Mouse (Mus musculus): Measurements from ENCODE around the gene Asphd2. TPM values are rescaled to one million over a fixed set of nuclear protein-coding genes. Genes with fewer than 3 reads are reported as not detected.

The Asphd2 gene
- polyA plus RNA-seq, 1 experiment = 1.5 TPM

DNA sequence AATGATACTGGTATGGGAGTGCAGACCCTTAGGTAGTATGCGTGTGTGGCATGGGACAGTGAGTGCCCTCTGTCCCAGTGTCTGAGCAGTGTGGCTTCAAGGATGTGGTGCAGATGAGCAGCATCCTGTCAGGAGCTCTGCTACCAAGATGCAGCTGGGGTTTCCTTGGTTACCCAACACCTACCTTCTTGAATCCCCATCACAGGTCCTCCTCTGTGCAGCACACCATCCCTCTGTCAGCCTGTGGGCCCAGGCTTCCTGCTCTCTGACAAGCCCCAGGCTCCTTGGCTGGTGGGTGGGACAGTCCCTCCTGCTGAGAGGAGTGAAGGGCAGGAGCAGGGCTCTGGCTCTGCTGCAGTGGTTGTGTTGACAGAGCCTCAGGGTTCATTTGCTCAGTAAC, 17.3 kb downstream of the Asphd2 start:
- Histone ChIP-seq H3K4me1 (ENCODE audit: control insufficient read depth, insufficient read depth, insufficient read length, low read length) (peaks cover 5% of the 10 kb centered on the region; the same call in 1 of the 2 replicates), H3K4me3 (ENCODE audit: insufficient read depth, low read depth, low read length) (no peak overlapping the region)

DNA sequence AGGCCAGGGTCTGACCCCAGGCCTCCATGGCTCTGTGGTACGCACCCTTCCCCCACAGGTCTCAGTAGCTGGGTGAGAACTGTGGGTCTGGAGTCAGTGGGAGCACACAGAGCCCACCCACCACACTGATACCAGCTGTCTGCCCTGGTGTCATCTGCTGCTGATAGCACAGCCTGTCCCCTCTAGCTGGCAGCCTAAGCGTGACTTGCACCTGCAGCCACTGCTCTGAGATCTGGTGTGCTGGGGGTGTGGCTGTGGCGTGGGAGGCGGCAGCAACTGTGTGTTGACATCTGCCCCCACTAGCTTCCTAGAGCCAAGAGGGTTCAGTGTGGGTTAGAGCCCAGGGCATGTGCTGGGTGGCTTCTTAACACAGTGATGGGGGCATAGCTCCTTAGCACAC, 18.6 kb downstream of the Asphd2 start:
- no peak overlapping the region for H3K27ac ChIP-seq (replicated peaks; ENCODE audit: low read depth, low read length)
- no peak overlapping the region for H3K4me3 ChIP-seq (ENCODE audit: insufficient read depth, low read depth, low read length)
- H3K4me1 ChIP-seq (ENCODE audit: control insufficient read depth, insufficient read depth, insufficient read length, low read length) = peaks cover 4% of the 10 kb centered on the region; the same call in 1 of the 2 replicates

More for the DNA sequence above, 17.3 kb downstream of the Asphd2 start:
- H3K27ac ChIP-seq (replicated peaks; ENCODE audit: low read depth, low read length) = no peak overlapping the region

DNA sequence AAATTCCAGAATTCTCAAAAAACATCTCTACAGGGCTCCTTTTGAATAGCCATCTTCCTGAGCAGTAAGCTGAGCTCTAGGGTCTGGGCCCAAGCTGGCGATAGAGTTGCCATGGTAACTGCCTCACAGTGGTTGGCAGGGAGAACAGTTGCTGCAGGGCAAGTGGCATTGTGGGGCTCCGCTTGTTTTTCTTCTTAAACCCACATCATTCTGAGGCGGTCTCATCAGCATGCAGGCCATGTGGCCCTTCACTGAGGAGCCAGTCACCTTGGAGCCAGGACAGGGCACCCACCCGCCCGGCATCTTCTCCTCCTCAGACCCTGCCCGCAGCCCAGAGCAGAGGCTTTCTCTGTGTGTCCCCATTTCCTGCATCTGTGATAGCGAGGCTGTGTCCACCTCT, 22.7 kb downstream of the Asphd2 start:
- Histone ChIP-seq H3K4me3 (ENCODE audit: insufficient read depth, low read depth, low read length) (no peak overlapping the region), H3K4me1 (ENCODE audit: control insufficient read depth, insufficient read depth, insufficient read length, low read length) (no peaks in the 10 kb centered on the region)

DNA sequence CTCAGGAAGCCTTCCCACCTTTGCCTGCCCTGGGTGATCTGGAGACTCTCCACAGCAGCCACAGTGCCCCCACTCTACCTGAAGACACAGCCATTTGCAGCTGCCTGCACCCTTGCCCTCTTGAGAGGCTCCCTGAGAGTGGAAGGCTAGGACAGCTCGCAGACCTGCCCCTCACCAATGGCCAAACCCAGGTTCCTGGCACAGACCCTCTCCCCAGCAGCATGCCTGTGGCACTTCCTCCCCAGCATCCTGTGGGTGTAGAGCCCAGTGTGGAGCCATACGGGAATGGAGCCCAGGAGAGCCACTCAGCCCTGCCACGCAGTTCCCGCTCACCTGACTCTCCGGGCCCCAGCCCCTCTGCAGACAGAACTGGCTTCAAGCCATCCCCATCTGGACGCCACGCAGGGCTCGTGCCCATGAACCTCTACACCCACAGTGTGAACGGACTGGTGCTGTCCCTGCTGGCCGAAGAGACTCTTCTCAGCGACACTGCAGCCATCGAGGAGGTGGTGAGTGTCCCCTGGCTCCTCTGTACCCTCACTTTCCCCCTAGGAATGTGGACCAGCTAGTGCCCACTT, 24.3 kb downstream of the Asphd2 start:
- Histone ChIP-seq H3K4me3 (ENCODE audit: insufficient read depth, low read depth, low read length) (no peak overlapping the region), H3K4me1 (ENCODE audit: control insufficient read depth, insufficient read depth, insufficient read length, low read length) (no peaks in the 10 kb centered on the region), H3K27ac (replicated peaks; ENCODE audit: low read depth, low read length) (no peak overlapping the region)

More for the DNA sequence above, 22.7 kb downstream of the Asphd2 start:
- no peak overlapping the region for H3K27ac ChIP-seq (replicated peaks; ENCODE audit: low read depth, low read length)

DNA sequence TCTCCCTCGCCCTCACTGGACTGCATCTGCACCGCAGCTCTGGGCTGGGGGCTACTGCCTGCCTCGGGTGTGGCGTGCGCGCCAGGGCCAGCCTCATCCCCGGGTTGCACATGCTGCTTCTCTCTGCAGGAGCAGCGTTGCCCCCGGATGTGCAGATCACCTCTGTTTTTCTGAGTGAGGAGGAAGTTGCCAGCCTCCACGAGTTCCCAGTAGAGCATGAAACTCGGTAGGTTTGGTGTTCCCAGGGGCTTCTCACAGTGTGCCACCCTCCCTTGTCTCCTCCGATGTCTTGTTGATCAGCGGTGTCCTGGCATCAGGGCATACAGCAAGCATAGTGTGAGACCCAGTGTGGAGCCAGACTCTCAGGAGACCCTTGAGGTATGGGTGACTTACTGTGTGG, 25.3 kb downstream of the Asphd2 start:
- no peaks in the 10 kb centered on the region for H3K4me1 ChIP-seq (ENCODE audit: control insufficient read depth, insufficient read depth, insufficient read length, low read length)
- H3K27ac ChIP-seq (replicated peaks; ENCODE audit: low read depth, low read length) = no peak overlapping the region
- no peak overlapping the region for H3K4me3 ChIP-seq (ENCODE audit: insufficient read depth, low read depth, low read length)

DNA sequence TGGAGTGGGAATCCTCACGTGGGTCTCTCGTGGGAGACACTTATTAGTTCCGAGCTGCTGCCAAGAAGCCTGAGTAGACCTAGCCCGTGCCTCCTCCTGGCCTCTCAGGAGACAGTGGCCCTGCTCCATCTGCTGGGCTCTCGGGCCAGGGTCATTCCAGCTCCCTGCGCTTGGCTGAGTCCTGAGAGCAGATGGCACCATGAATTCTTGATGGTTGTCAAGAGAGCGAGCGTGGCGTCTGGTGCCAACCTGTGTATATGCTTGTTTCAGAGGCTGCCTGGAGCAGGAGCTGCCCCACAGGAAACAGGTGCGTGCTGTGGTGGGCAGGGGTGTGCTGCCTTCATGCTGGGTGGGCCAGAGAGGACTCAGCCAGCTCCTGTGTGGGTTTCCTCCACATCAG, 26.0 kb downstream of the Asphd2 start:
- Histone ChIP-seq H3K27ac (replicated peaks; ENCODE audit: low read depth, low read length) (no peak overlapping the region), H3K4me1 (ENCODE audit: control insufficient read depth, insufficient read depth, insufficient read length, low read length) (no peaks in the 10 kb centered on the region), H3K4me3 (ENCODE audit: insufficient read depth, low read depth, low read length) (no peak overlapping the region)

DNA sequence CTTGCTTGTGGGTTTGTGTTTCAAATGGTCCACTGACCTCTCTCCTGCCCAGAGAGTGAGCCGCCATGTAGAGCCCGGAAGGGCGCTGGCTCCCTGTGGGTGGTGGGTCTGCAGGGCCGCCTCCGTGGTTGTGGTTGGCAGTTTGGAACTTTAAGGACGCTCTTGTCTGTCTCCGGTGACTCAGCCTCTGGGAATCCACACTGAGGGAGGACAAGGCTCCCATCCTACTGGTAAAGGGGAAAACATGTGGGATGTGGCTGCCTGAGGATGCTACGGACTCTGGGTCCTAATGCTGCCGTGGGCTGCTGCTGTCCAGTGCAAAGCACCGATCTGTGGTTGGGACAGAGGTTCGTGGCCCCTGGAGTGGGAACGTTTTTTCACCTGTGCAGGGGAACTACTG, 26.7 kb downstream of the Asphd2 start:
- Histone ChIP-seq H3K27ac (replicated peaks; ENCODE audit: low read depth, low read length) (no peak overlapping the region), H3K4me1 (ENCODE audit: control insufficient read depth, insufficient read depth, insufficient read length, low read length) (no peaks in the 10 kb centered on the region), H3K4me3 (ENCODE audit: insufficient read depth, low read depth, low read length) (no peak overlapping the region)

DNA sequence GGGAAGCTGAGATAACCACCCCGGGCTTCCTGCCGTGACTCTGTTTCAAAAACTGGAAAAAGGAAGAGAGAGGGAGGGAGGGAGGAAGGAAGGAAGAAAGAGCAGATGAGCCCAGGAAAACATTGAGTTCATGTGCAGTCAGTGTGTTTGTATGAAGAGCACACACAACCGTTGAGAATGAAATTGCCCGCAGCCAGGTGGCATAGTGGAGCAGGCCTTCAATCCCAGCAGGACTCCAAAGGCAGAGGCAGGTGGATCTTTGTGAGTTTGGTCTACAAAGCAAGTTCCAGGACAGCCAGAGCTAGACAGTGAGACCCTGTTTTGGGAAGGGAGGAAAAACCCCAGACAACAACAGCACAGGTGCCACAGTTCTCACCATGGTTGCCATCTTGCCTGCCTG, 27.3 kb downstream of the Asphd2 start:
- Histone ChIP-seq H3K4me3 (ENCODE audit: insufficient read depth, low read depth, low read length) (no peak overlapping the region), H3K4me1 (ENCODE audit: control insufficient read depth, insufficient read depth, insufficient read length, low read length) (no peaks in the 10 kb centered on the region), H3K27ac (replicated peaks; ENCODE audit: low read depth, low read length) (no peak overlapping the region)

DNA sequence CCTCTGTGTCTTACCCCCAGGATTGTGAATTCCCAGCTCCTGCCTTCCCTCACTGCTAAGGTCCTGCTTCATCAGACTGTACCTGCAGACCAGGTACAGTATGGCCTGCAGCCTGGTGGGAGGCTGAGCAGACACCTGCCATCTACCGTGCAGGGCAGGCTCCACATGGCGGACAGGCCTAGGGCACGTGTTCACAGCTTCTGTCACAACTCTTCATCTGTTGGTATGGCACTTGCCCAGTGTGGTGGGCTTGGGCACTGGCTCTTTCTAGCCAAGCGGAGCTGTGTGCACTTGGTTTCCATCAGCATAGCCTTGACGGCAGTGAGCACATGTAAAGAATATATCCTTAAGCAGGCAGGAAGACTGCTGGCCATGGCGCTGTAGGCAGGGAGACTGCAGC, 27.8 kb downstream of the Asphd2 start:
- Histone ChIP-seq H3K4me1 (ENCODE audit: control insufficient read depth, insufficient read depth, insufficient read length, low read length) (no peaks in the 10 kb centered on the region), H3K4me3 (ENCODE audit: insufficient read depth, low read depth, low read length) (no peak overlapping the region), H3K27ac (replicated peaks; ENCODE audit: low read depth, low read length) (no peak overlapping the region)

DNA sequence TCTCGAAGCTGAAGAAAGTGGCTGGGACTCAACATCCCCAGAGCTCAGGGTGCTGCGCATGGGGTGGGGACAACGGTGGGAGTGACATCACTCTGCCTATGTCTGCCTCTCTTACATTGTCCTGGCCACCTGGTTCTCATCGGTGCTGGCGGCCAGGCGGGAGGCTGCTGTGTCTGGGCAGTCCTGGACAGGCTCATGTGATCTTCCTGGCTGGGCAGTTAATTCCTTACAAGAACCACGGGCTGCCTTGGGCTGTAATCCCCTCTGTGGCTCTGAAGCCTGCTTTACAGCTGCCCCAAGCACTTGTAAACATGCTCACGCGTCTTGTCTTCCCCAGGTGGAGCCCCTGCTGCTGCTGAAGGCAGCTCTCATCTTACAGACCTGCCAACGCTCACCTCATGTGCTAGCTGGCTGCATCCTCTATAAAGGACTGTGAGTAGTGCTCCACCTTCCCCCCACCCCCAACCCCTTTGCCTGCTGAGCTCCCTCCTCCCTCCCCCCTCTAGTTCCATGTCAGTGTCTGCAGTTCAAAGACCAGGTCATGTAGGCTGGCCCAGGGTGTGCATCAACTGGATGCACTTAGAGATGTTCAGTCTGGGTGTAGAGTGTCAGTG, 30.4 kb downstream of the Asphd2 start:
- no peak overlapping the region for H3K27ac ChIP-seq (replicated peaks; ENCODE audit: low read depth, low read length)
- H3K4me3 ChIP-seq (ENCODE audit: insufficient read depth, low read depth, low read length) = no peak overlapping the region
- H3K4me1 ChIP-seq (ENCODE audit: control insufficient read depth, insufficient read depth, insufficient read length, low read length) = no peaks in the 10 kb centered on the region

DNA sequence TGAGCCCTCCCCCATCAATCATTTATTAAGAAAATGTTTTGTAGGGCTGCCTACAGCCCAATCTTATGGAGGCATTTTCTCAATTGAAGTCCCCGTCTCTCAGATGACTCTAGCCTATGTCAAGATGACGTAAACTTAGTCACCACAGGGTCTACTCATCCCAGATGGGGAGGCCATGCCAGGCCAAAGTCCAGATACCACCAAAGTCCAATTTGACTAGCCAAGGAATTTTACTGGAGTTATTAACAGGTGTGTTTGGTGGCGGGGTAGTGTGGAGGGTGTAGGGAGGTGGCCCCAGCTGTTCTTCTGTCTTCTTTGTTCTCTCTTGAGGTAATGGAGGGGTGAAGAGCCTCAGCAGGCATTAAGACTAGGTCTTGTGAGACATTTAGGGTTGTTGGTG, 34.6 kb downstream of the Asphd2 start:
- Histone ChIP-seq H3K27ac (replicated peaks; ENCODE audit: low read depth, low read length) (no peak overlapping the region), H3K4me1 (ENCODE audit: control insufficient read depth, insufficient read depth, insufficient read length, low read length) (no peaks in the 10 kb centered on the region; the same call in 1 of the 2 replicates), H3K4me3 (ENCODE audit: insufficient read depth, low read depth, low read length) (no peak overlapping the region)

DNA sequence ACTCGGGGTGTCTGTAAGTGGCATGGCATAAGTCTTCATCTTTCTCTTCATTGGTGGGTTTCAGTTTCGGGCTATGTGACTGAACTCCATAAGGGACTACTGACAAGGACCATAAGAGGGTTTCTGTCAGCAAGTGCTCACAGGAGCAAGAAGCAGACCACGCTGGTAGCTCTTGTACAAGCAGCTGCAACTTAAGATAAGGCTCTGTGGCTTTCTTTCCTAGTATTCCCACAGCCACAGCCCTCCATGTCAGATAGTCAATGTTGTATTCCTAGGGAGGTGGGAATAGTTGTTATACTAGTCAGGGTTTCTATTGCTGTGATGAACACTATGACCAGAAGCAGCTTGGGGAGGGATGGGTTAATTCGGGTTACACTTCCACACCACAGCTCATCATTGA, 35.1 kb downstream of the Asphd2 start:
- Histone ChIP-seq H3K27ac (replicated peaks; ENCODE audit: low read depth, low read length) (no peak overlapping the region), H3K4me1 (ENCODE audit: control insufficient read depth, insufficient read depth, insufficient read length, low read length) (no peaks in the 10 kb centered on the region; the same call in 1 of the 2 replicates)

DNA sequence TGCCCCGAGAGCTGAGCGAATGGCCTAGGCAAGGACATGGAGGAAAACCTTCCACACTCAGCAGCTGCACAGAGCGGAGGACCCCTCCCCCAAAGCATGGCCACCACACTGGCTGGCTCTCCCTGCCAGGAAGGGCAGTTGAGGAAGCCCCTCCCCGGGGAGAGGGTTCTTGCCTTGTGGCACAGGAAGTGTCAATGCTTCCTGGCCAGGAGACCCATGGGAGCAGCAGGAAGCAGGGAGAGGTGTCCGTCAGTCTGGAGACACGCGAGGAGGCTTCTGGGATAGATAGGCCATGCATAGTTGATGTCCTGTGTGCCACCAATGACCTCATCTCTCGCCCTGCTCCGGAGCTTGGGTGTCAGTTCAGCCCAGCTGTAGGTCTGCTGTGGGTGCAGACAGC, 38.3 kb downstream of the Asphd2 start:
- H3K4me1 ChIP-seq (ENCODE audit: control insufficient read depth, insufficient read depth, insufficient read length, low read length) = no peaks in the 10 kb centered on the region; the same call in 1 of the 2 replicates
- no peak overlapping the region for H3K4me3 ChIP-seq (ENCODE audit: insufficient read depth, low read depth, low read length)

More for the DNA sequence above, 35.1 kb downstream of the Asphd2 start:
- H3K4me3 ChIP-seq (ENCODE audit: insufficient read depth, low read depth, low read length) = no peak overlapping the region

DNA sequence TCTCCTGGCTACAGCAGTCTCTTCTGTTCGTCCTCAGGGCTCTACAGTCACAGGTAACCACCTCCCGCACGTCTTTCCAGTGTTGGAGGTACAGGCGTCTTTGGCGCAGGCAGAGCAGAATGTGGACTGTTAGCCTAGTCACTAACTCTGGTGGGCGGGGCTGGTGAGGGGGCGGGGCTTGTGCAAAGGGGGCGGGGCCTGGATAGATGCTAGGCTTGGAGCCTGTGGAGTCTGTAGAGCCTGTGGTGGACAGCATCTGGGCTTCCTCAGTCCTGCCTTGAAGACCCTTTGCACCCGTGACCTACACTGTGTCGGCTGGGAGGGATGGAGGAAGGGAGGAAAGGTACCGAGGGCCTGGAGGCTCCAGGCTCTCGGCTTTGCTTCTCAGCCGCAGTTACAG, 38.8 kb downstream of the Asphd2 start, which contains the start of gene Gm6583:
TSS of gene Gm6583 (minus strand) at position 124 of the 400 bp plus-strand sequence.
- Histone ChIP-seq H3K4me3 (ENCODE audit: insufficient read depth, low read depth, low read length) (no peak within 1 kb of the TSS), H3K4me1 (ENCODE audit: control insufficient read depth, insufficient read depth, insufficient read length, low read length) (no peaks in the 10 kb centered on the region; the same call in 1 of the 2 replicates), H3K27ac (replicated peaks; ENCODE audit: low read depth, low read length) (no peak within 1 kb of the TSS)

More for the DNA sequence above, 38.3 kb downstream of the Asphd2 start:
- H3K27ac ChIP-seq (replicated peaks; ENCODE audit: low read depth, low read length) = no peak overlapping the region

DNA sequence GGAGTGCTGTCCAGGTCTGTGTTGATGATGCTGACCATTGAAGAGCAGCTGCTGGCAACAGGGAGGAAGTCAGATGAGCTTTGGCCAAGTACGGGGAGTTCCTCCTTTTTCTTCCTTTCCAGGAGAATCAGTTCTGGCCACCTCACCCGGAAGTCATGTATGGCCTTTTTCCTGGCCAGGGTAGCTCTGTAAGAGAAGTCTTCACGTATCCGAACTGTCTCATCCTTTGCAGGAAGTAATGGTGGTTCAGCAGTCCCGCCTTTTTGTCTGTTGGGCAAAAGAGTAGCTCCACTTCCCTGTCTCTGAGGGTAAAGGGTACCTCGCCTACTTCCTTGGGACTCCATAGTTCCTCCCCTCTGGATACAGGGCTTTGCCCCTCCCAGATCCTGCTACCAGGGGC, 39.2 kb downstream of the Asphd2 start:
- Histone ChIP-seq H3K4me3 (ENCODE audit: insufficient read depth, low read depth, low read length) (no peak overlapping the region), H3K27ac (replicated peaks; ENCODE audit: low read depth, low read length) (no peak overlapping the region), H3K4me1 (ENCODE audit: control insufficient read depth, insufficient read depth, insufficient read length, low read length) (no peaks in the 10 kb centered on the region; the same call in 1 of the 2 replicates)

DNA sequence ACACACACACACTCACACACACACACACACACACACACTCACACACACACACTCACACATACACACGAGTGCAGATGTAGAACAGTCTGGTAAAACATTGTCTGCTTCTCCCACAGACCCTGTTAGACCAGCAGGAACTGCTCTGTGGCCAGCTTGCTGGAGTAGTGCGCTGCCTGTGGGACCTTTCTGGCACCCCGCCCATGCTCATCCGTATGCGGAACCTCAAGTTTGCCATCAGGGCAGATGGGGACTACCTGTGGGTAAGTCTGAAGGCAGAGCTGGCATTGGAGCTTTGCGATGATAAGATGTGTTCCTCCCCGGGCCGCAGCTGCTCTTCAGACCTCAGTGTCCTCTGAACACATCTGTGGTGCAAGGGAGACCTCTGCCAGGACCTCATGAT, 45.5 kb downstream of the Asphd2 start:
- Histone ChIP-seq H3K4me3 (ENCODE audit: insufficient read depth, low read depth, low read length) (no peak overlapping the region), H3K4me1 (ENCODE audit: control insufficient read depth, insufficient read depth, insufficient read length, low read length) (no peaks in the 10 kb centered on the region)

More for the DNA sequence above, 45.5 kb downstream of the Asphd2 start:
- H3K27ac ChIP-seq (replicated peaks; ENCODE audit: low read depth, low read length) = no peak overlapping the region
